Mouse (Mus musculus): ENCODE measurements at regions not wholly inside any gene's neighbourhood (a gene's known extent, or its start where the extent isn't known, plus 50 kb on each side); places are given as distances from the start of the nearest gene placed in this dataset.
"Not testable (repeated sequence)": the region's sequence is repeated elsewhere in the genome, so short reads cannot be mapped to it uniquely, and the experiment has no call there.

DNA sequence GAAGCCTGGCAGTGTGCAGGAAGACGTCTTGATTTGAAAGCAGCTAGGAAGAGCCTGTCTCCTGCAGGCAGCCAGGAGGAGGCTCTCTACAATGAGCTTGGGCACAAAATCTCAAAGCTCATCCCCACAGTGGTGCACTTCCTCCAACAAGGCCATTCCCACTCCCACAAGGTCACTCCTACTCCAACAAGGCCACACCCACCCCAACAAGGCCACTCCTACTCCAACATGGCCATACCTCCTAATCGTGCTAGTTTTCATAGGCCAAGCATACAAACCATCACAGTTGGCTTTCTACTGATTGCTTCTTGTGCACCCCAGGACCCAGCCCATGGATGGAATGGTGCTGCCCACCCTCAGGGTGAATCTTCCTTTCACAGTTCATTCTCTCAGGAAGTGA, 223.7 kb downstream of the Matn1 start:
- H3K27me3 ChIP-seq (ENCODE audit: insufficient read depth, low read length): no peaks in the 10 kb centered on the region
- no peak overlapping the region for H3K4me3 ChIP-seq (ENCODE audit: low read depth, low read length)
- H3K9me3 ChIP-seq (ENCODE audit: low read length): no peaks in the 10 kb centered on the region
- WGBS: 84% methylated on average over 2 of the region's 2 CpGs
- ATAC-seq: no peak
- no peak for DNase-seq
- no peak overlapping the region for H3K9ac ChIP-seq
- TF ChIP-seq CTCF (IDR thresholded peaks at IDR 0.05; ENCODE audit: low read depth): no peak
- no peaks in the 10 kb centered on the region for H3K36me3 ChIP-seq (ENCODE audit: insufficient read depth)
- H3K4me2 ChIP-seq (ENCODE audit: low read depth): no peak overlapping the region
- peaks cover 10% of the 10 kb centered on the region; the same call in 1 of the 2 replicates for H3K4me1 ChIP-seq (ENCODE audit: insufficient read depth)
- H3K27ac ChIP-seq (ENCODE audit: low read depth, low read length): no peak overlapping the region

DNA sequence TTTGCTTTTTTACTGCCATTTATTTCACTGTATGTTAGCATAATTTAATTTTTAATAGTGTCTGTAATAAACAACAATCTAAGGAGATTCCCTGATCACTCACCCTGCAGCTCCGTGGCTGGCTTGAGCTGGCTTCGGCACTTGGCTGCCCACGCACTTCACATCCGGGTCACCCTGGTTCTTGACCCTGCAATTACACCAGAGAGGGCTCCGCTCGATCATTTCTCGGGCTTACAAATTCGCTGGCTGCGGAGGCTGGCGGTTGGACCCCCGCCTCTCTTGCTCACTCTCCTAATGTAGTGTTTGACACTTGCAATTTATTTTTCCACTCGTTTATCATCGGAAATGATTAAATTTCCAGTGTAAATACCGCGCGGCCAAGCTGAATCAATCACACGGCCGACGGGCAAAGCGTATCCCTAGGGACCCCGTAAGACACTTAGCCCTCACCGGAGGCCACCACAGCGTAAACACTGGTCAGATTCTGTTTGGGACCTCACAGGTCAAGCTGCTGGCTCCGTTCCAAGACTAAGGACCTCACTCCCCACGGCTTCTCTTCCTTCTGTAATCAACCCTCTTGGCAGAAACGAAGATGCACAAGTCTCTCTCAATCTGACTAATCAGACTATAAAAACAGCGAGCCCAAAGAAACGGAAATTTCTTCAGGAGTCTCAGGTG, 229.7 kb downstream of the Matn1 start:
- 84% methylated on average over 28 of the region's 28 CpGs for WGBS
- H3K9me3 ChIP-seq (ENCODE audit: low read length): 0 out of 2 replicates have a peak, but pooled peaks cover 3% of the 10 kb centered on the region

DNA sequence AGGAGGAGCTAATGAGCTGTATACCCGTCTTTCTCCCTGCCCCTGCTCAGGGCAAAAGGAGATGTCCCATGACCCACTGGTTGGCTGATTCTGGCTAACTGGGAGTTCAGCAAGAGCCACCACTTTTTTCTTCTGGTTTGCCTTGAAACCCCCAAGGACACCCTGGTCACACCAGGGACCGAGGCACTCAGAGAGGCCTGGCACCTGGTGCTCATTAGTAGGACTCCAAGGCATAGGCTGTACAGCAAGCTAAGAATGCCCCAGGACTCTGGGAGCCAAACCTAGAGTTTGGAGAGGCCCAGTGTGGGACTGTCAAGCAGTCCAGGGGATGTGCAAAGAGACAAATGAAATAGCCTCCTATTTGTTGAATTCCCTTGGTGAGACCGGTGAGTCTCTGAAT, 232.5 kb downstream of the Matn1 start:
- WGBS: 51% methylated on average over 3 of the region's 3 CpGs
- Histone ChIP-seq H3K9me3 (ENCODE audit: low read length) (0 out of 2 replicates have a peak, but pooled peaks cover 3% of the 10 kb centered on the region), H3K4me1 (ENCODE audit: insufficient read depth) (no peaks in the 10 kb centered on the region), H3K27ac (ENCODE audit: low read depth, low read length) (no peak overlapping the region), H3K4me2 (ENCODE audit: low read depth) (no peak overlapping the region), H3K27me3 (ENCODE audit: insufficient read depth, low read length) (no peaks in the 10 kb centered on the region), H3K36me3 (ENCODE audit: insufficient read depth) (no peaks in the 10 kb centered on the region), H3K9ac (no peak overlapping the region), H3K4me3 (ENCODE audit: low read depth, low read length) (no peak overlapping the region)
- ATAC-seq (no peak), DNase-seq (no peak)
- no peak for TF ChIP-seq CTCF (IDR thresholded peaks at IDR 0.05; ENCODE audit: low read depth)

More for the DNA sequence above, 229.7 kb downstream of the Matn1 start:
- Histone ChIP-seq H3K36me3 (ENCODE audit: insufficient read depth) (no peaks in the 10 kb centered on the region), H3K4me1 (ENCODE audit: insufficient read depth) (no peaks in the 10 kb centered on the region), H3K4me2 (ENCODE audit: low read depth) (no peak overlapping the region), H3K27ac (ENCODE audit: low read depth, low read length) (no peak overlapping the region), H3K4me3 (ENCODE audit: low read depth, low read length) (no peak overlapping the region), H3K27me3 (ENCODE audit: insufficient read depth, low read length) (no peaks in the 10 kb centered on the region), H3K9ac (no peak overlapping the region)
- no peak for ATAC-seq
- no peak for TF ChIP-seq CTCF (IDR thresholded peaks at IDR 0.05; ENCODE audit: low read depth)
- no peak for DNase-seq

DNA sequence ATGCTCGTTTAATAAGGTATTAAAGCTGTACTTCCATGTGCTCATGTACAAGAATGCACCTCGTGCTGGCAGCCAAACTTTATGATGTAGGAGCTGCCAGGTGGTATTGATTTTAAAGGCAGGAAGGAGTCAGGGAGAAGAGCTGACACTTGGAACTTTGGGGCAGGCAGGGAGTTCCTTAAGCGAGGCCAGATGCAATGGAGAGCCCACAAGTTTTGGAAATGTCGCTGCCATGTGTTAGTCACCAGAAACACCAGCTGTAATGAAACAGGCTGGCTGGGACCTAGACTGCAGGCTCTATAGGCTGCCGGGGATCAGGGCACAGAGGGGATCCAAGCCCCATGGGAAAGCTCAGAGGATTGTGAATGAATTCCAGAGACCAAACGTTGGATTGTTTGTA, 233.7 kb downstream of the Matn1 start:
- no peaks in the 10 kb centered on the region for H3K27me3 ChIP-seq (ENCODE audit: insufficient read depth, low read length)
- no peak overlapping the region for H3K9ac ChIP-seq
- H3K36me3 ChIP-seq (ENCODE audit: insufficient read depth): no peaks in the 10 kb centered on the region
- 0 out of 2 replicates have a peak, but pooled peaks cover 3% of the 10 kb centered on the region for H3K9me3 ChIP-seq (ENCODE audit: low read length)
- no peak for TF ChIP-seq CTCF (IDR thresholded peaks at IDR 0.05; ENCODE audit: low read depth)
- no peak overlapping the region for H3K27ac ChIP-seq (ENCODE audit: low read depth, low read length)
- DNase-seq: no peak
- no peak overlapping the region for H3K4me2 ChIP-seq (ENCODE audit: low read depth)
- H3K4me1 ChIP-seq (ENCODE audit: insufficient read depth): no peaks in the 10 kb centered on the region
- no peak overlapping the region for H3K4me3 ChIP-seq (ENCODE audit: low read depth, low read length)
- ATAC-seq: no peak
- WGBS: 36% methylated on average over 6 of the region's 6 CpGs

DNA sequence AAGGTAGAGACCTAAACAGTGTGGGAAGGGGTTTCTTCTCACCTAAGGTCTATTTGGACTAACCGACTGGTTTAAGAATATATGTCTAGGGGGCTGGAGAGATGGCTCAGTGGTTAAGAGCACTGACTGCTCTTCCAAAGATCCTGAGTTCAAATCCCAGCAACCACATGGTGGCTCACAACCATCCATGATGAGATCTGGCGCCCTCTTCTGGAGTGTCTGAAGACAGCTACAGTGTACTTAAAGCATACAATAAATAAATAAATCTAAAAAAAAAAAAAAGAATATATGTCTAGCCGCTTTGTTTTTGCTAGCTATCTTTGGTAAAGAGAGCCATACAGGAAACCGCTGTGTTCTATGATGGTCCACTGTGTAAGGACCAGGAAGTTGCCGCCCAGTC, 234.5 kb downstream of the Matn1 start:
- not testable (repeated sequence) for ATAC-seq; H3K27ac ChIP-seq (ENCODE audit: low read depth, low read length); H3K4me2 ChIP-seq (ENCODE audit: low read depth); H3K9ac ChIP-seq; H3K9me3 ChIP-seq (ENCODE audit: low read length); H3K4me1 ChIP-seq (ENCODE audit: insufficient read depth); DNase-seq; H3K4me3 ChIP-seq (ENCODE audit: low read depth, low read length); H3K36me3 ChIP-seq (ENCODE audit: insufficient read depth); H3K27me3 ChIP-seq (ENCODE audit: insufficient read depth, low read length)
- 87% methylated on average over 5 of the region's 5 CpGs for WGBS

DNA sequence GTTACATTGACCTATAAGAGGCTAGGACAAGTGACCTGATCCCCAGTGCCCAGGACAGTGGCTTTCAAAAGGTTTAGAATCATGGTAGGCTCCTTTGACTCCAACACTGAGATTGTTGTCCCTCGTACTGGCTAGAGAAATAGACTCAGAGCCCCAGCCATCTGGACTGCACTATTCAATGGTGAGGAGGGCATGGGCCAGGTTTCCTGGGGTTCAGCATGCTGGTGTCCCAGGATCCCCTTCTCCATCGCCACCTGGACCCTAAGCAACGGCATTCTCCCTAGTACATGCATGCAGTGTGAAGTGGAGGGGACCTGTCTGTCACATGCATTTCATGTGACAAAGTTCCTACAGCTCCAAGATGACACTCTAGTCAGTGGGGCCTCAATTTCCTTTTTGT, 243.9 kb downstream of the Matn1 start:
- Histone ChIP-seq H3K4me2 (ENCODE audit: low read depth) (no peak overlapping the region), H3K4me1 (ENCODE audit: insufficient read depth) (no peaks in the 10 kb centered on the region), H3K27me3 (ENCODE audit: insufficient read depth, low read length) (no peaks in the 10 kb centered on the region), H3K36me3 (ENCODE audit: insufficient read depth) (no peaks in the 10 kb centered on the region), H3K9me3 (ENCODE audit: low read length) (no peaks in the 10 kb centered on the region), H3K4me3 (ENCODE audit: low read depth, low read length) (no peak overlapping the region), H3K27ac (ENCODE audit: low read depth, low read length) (no peak overlapping the region), H3K9ac (no peak overlapping the region)
- WGBS: 82% methylated on average over 3 of the region's 3 CpGs
- DNase-seq: no peak
- TF ChIP-seq CTCF (IDR thresholded peaks at IDR 0.05; ENCODE audit: low read depth): no peak
- ATAC-seq: no peak

DNA sequence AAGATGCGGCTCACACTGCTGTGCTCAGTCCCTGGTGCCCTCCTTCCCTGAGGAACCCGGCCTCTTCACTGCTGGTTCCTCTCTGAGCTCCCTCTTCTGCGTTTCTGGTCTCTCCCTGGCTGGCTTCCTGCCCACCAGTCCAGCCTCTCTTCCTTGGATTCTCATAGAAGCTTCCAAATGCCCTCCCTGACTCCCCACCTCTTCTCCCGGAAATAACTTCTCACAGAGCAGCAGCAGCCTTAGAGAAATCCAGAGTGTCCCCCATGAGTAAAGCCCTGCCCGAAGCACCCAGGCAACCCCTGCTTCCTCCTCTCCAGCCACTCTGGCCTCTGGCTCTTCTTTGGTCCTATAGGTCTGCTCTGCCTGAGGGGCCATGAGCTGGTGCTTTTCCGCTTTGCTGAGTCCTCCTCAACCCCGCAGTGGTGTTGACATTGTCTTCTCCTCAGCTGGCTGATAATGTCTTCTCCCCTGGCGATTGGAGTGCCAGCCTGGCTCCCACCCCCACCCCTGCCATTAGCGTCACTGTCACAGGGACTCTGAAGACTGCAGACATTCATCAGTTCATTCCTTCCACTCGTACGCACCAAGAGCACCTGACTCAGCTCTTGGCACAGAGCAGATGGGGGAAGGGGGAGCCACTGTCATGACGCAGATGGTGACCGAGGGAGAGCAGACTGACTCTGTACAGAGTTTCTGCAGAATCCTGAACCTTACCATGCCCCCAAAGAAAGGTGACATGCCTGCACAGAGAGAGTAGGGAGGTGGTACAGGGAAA, 247.1 kb downstream of the Matn1 start:
- Histone ChIP-seq H3K27ac (ENCODE audit: low read depth, low read length) (no peak overlapping the region), H3K36me3 (ENCODE audit: insufficient read depth) (no peaks in the 10 kb centered on the region), H3K9me3 (ENCODE audit: low read length) (no peaks in the 10 kb centered on the region), H3K9ac (no peak overlapping the region), H3K4me2 (ENCODE audit: low read depth) (no peak overlapping the region), H3K4me3 (ENCODE audit: low read depth, low read length) (no peak overlapping the region), H3K4me1 (ENCODE audit: insufficient read depth) (no peaks in the 10 kb centered on the region), H3K27me3 (ENCODE audit: insufficient read depth, low read length) (no peaks in the 10 kb centered on the region)
- no peak for DNase-seq
- WGBS: 61% methylated on average over 13 of the region's 13 CpGs
- TF ChIP-seq CTCF (IDR thresholded peaks at IDR 0.05; ENCODE audit: low read depth): no peak
- no peak for ATAC-seq

All from forebrain, postnatal 0 days (tissue).